Mouse (Mus musculus) cerebral cortex, adult 2 months (tissue): Measurements from ENCODE around the gene Fbln5.

Source experiments
- WGBS: fragments of 180-500 bp; shearing (Covaris S2); methylation state at CpG from one replicate; pipeline ENCODE4 v1.1.7; 2018; 5-methylcytosine and 5-hydroxymethylcytosine counted together

Gene Fbln5

DNA sequence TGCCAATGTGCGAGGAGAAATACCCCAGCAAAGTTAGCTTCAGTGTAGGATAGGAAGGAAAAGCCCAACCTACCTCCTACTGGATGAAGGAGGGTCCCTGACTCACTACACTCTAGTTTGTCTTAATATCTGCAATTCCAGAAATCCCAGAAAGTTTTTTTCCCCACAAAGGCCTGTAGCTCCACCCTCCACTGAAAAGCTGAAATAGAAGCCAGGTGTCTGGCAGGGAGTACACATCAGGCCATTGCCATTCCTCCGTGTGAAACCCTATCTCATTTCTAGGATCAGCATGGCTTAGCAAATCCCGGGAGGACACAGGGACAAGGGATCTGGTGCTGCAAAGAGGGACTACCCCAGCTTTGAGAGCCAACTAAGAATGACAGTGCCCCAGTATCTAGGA lies 55.8 kb downstream of the Fbln5 start:
- WGBS = 83% methylated on average over 3 of the region's 3 CpGs

DNA sequence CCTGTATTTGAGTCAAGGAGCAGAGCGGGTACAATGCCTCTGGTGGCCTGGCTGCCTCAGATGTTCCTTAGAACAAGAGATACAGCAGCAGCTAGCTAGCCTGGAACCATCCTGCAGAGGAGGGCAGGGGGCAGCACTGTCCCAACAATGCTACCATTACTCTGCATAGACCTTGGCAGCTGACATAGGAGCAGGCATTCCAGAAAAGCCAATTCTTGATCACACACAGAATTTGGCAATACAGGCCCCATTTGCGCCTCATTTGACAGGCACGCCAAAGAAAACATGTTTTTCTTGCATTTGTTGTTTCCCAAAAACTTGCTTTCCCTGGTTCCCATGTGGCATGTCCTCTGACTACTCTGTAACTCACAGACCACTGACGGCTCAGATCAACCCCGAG lies 56.8 kb downstream of the Fbln5 start:
- 87% methylated on average over 5 of the region's 5 CpGs for WGBS

DNA sequence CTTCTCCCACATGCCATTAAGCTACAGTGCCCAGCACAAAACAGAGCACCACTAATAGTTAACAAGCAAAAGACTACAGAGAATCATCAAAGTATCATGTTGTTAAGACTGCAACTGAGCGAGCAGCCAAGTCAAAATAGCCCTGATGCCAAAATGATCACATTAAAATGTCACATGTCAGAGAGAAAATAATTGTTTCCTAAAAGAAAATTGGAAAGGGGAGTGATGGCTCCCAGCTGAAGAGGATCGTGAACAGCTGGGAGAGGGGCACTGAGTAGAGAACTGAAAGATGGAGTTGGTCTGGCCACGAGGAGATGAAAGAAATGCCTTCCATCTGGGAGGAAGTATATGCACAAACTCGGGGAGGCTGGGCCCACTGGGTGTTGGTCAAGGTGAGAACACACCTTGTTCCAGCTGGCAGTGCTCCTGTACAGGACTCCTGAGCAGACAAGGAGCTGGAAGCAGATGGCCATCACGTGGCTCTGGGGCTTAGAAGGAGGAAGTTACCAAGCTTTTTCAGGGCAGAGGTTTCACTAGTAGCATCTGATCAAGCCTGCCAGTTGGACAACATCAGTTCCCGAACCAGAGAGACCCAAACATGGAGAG lies 59.3 kb downstream of the Fbln5 start:
- WGBS = 77% methylated on average over 6 of the region's 6 CpGs

- 54% methylated on average over 2 of the region's 2 CpGs for WGBS
These were observed 76.5 kb downstream of the Fbln5 start for GRCm38 (mm10) chr12:101742375-101742774.

DNA sequence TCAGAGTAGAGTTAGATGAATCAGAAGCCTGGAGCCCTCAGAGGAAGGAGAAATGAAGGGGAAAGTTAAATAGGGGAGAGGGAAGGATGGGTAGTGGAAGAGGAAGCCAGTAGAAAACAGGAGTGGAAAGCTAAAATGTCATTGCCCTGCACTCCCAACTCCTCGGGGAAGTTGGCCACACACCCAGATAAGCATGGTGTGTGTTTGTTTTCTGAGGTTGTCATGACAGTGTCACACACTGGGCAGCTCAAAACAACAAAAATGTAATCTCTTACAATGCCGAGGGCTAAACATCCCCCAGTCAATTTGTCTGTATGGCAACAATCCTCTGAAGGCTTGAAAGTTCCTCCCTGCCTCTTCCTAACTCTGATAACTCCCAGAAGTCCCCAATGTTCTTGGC lies 78.4 kb downstream of the Fbln5 start:
- WGBS = 65% methylated on average over 2 of the region's 2 CpGs

GRCm38 (mm10) chr12:101740045-101740444 lies 78.8 kb downstream of the Fbln5 start:
- WGBS = 63% methylated on average over 2 of the region's 2 CpGs

DNA sequence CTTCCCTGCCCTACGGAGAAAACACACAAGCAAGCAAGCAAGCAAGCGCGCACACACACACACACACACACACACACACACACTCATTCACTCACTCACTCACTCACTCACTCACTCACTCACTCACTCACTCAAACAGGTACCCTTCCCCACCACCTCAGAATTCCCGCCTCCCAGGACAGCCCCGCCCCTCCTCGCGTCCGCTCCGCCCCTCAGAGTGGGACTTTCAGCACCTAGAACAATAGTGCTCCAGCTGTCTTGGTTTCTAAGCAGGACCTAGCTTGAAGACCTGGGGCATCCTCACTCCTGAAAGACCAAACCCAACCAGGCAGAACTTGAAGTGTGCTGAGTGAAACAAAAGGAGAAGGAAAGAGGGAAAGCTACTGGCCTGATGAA lies 100.1 kb downstream of the Fbln5 start:
- WGBS = 2% methylated on average over 9 of the region's 9 CpGs

- under 1% methylated on average over 75 of the region's 75 CpGs for WGBS
These were observed 100.7 kb downstream of the Fbln5 start, which contains the start of gene Tc2n for GRCm38 (mm10) chr12:101718054-101718754. TSS of gene Tc2n (minus strand) at chr12:101718523.

- 82% methylated on average over 3 of the region's 3 CpGs for WGBS
These were observed 119.7 kb downstream of the Fbln5 start for GRCm38 (mm10) chr12:101699176-101699575.
